Mouse (Mus musculus) lung, postnatal 4 days (tissue): Measurements from ENCODE around the gene Pde3b.
"Not testable (repeated sequence)": the region's sequence is repeated elsewhere in the genome, so short reads cannot be mapped to it uniquely, and the experiment has no call there.

Experiments used
- DNase-seq, 2 experiments: peaks; one replicate each; pipeline ENCODE4 v3.0.0; 2021

Gene Pde3b

GRCm38 (mm10) chr7:114480196-114480989, 65.3 kb downstream of the Pde3b start:
- no peak for DNase-seq

DNA sequence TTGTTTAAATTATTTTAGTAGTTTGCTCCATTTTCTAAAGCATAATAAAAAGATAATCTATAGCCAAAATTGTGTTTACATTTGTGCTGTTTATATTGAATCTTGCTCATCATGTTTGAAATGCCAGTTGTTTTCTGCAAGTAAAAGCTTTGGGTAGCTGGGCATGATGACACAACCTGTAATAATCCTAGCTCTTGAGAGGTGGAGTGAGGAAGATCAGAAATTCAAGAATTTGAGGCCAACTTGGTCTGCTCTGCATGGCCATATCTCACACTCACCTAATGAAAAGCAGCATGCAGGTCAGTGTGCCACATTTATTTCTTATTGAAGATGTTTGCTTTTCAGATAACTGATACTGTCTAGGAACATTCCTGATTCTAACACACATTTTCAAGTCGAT, 65.9 kb downstream of the Pde3b start:
- DNase-seq, result no peak

- no peak for DNase-seq
Observed at GRCm38 (mm10) chr7:114481429-114481931, 66.4 kb downstream of the Pde3b start.

GRCm38 (mm10) chr7:114492540-114492939, 77.5 kb downstream of the Pde3b start:
- DNase-seq, result no peak

DNA sequence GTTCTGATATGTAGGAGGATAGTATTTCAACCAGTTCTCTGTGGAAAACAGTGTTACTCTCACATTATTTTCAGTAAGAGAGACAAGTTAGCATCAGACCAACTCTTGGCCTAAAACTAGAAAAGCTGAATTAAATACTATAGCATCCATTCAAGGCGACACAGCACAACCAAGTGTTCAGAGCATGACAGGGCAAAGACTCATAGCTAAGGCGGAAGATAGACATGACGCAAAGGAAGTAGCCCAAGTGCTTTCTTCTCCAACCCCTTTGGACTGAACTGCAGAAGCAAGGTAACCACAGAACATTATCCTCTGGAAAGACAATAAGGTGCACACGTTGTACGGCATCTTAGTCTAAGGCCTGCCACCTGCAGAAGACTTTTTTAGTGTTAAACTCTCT, 79.0 kb downstream of the Pde3b start:
- no peak for DNase-seq

DNA sequence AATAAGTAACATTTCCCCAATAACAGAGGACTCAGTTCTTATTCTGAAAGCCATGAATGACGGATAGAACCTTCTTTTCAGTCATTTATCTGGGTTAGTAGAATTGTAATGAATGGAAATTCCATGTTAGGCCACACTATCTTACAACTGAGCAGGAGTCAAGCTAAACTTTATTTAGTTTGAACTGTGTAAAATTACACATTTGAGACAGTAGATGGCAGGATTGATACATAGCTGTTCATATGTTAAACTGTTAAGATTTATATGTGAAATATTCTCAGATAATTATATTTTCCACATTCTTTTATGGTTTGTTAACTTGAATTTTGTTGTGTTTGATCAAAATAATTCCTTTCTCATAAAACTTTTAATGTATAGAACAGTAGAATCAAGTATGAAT, 84.2 kb downstream of the Pde3b start:
- no peak for DNase-seq

GRCm38 (mm10) chr7:114508879-114509278, 93.8 kb downstream of the Pde3b start:
- no peak for DNase-seq

GRCm38 (mm10) chr7:114520122-114520521, 105.0 kb downstream of the Pde3b start:
- DNase-seq, result no peak

- DNase-seq, result no peak
Observed at GRCm38 (mm10) chr7:114526245-114526644, 111.2 kb downstream of the Pde3b start.

DNA sequence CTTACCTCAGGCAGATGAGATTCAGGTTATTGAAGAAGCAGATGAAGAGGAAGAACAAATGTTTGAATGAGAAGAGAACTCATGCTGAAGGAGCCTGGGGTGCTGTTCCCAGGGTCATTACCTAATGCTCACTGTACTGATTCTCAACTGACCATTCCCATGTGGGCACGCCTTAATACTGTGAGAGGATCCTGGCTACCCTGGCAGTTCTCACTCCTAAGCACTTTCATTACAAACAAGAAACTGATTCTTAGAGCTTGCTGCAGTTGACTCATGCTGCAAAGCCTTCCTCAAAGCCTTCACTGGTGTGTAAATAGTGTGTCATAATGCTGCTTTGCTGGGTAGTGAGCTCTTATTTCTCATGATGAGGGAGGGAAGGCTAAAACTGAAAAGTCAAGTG, 121.1 kb downstream of the Pde3b start:
- DNase-seq, result no peak

- DNase-seq, result peak; percentile 92 to 93
Observed at GRCm38 (mm10) chr7:114562531-114563241, 147.6 kb downstream of the Pde3b start, which contains the start of gene Cyp2r1. Gene Cyp2r1 (minus strand): TSS chr7:114562972.

GRCm38 (mm10) chr7:114573866-114574265, 158.8 kb downstream of the Pde3b start:
- DNase-seq, result not testable (repeated sequence)

GRCm38 (mm10) chr7:114576931-114577330, 161.8 kb downstream of the Pde3b start:
- no peak for DNase-seq

DNA sequence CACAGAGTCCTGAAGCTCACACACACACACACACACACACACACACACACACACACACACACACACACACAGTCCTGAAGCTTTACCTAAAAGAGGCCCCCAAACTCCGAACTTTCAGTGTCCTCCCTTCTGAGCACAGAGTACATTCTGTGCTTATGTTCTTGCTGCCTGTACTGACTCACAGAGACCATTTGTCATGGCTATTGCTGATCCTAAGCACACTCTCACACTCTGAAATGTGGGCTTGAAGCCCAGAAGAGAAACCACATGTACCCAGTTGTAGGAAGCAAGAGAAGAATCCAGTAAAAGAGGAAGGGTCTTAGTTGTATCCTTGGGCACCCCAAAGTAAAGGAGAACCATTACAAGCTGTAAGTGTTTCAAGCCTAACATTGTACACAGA, 162.6 kb downstream of the Pde3b start:
- no peak for DNase-seq

DNA sequence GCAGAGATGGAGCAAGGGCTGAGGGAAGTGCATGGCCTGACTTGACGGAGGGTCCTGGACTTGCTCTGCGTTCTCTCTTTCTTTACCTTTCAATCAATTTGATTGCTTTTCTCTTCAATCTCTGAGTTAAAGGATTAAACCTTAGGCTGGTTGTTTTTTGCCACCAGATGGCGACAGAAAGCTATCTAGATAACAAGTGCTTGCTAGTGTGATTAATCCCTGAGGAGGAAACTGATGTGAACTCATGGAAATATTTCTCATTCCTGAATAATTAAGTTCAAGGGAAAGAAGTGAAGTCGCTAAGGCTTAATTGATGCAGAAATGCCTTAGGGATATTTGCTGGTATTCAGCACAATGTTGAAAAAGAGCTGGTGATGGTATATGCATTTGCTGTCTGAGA, 165.3 kb downstream of the Pde3b start:
- peak in 1 of 2 experiments; percentile 36 for DNase-seq

GRCm38 (mm10) chr7:114581200-114581599, 166.1 kb downstream of the Pde3b start:
- DNase-seq, result no peak

DNA sequence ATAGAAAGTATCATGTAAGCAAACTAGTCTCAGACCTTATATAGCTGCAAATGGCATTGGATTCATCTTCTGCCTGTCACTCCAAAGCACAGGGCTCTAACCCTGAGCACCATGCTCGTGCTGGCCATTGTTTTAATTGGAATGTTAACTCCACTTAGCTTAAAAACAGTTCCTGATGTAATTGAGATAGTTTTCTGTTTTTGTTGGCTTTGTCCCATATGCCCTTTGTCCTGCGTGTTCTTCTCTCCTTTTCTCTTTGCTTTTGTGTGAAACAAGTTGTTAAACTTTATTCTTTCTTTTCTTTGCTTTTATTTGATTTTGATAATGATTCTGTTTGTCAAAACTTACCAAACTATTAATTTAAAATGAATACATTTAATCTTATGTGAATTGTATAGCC, 167.4 kb downstream of the Pde3b start:
- DNase-seq, result no peak
